Mouse (Mus musculus) heart, embryonic 11.5 days (tissue): ENCODE measurements around the gene Hnrnpl. TPM values are rescaled to one million over a fixed set of nuclear protein-coding genes. Genes with fewer than 3 reads are reported as not detected.

Source experiments
- ATAC-seq: fragments of 200-750 bp; cut with Nextera tagmentation; replicated peaks from 2 replicates; pipeline ENCODE4 v1.8.0; 2017; ENCODE audit warnings: moderate library complexity; ENCODE audit not compliant: insufficient number of reproducible peaks, low FRiP score, low TSS enrichment
- H3K27ac ChIP-seq: fragments of 300-500 bp; sonication (generic); 2 replicates; pipeline ENCODE4 v1.5.1; 2014; ENCODE audit warnings: mild to moderate bottlenecking, low read depth, low read length
- H3K27me3 ChIP-seq: fragments of 300-500 bp; sonication (generic); 2 replicates; pipeline ENCODE4 v1.6.1; 2014; ENCODE audit warnings: mild to moderate bottlenecking, low read length, mixed read lengths; ENCODE audit not compliant: control insufficient read depth, insufficient read depth
- H3K36me3 ChIP-seq: fragments of 300-500 bp; sonication (generic); 2 replicates; pipeline ENCODE4 v1.6.1; 2014; ENCODE audit warnings: mild to moderate bottlenecking, low read length, moderate library complexity, mixed read lengths; ENCODE audit not compliant: control insufficient read depth, insufficient read depth
- H3K4me1 ChIP-seq: fragments of 300-500 bp; sonication (generic); 2 replicates; pipeline ENCODE4 v1.6.1; 2014; ENCODE audit warnings: low read length; ENCODE audit not compliant: control insufficient read depth, insufficient read depth
- H3K4me2 ChIP-seq: fragments of 300-500 bp; sonication (generic); 2 replicates; pipeline ENCODE4 v1.6.1; 2014; ENCODE audit warnings: mild to moderate bottlenecking, moderate library complexity
- H3K4me3 ChIP-seq: fragments of 300-500 bp; sonication (generic); 2 replicates; pipeline ENCODE4 v1.5.1; 2014; ENCODE audit warnings: low read depth, low read length
- H3K9ac ChIP-seq: fragments of 300-500 bp; sonication (generic); 2 replicates; pipeline ENCODE4 v1.6.1; 2014; ENCODE audit warnings: mild to moderate bottlenecking, low read depth, low read length, moderate library complexity
- H3K9me3 ChIP-seq: fragments of 300-500 bp; sonication (generic); replicated peaks from 2 replicates; pipeline ENCODE4 v1.6.1; 2016; ENCODE audit warnings: low read length; ENCODE audit not compliant: control insufficient read depth
- WGBS: fragments of 180-500 bp; shearing (Covaris S2); extraction: QIAGEN DNeasy Blood & Tissue Kit; methylation state at CpG from one replicate; pipeline ENCODE4 v1.1.7; 2014; ENCODE audit not compliant: insufficient replicate concordance; 5-methylcytosine and 5-hydroxymethylcytosine counted together
- polyA plus RNA-seq: library from polyadenylated mRNA; unstranded; fragments of >200 nt; fragmentation: Nextera tagmentation; extraction: Ambion mirVana; gene quantifications from 2 replicates; pipeline ENCODE4 v1.2.1, GENCODE M21; 2014

Hnrnpl gene
- polyA plus RNA-seq, 1 experiment from 2014 or later = 210 TPM

GRCm38 (mm10) chr7:28794496-28794895 is 13.8 kb upstream of the Hnrnpl start:
- Histone ChIP-seq H3K27me3 (no peaks in the 10 kb centered on the region), H3K9me3 (no peaks in the 10 kb centered on the region)
- WGBS = 73% methylated on average over 3 of the region's 3 CpGs

GRCm38 (mm10) chr7:28795832-28796231 is 12.5 kb upstream of the Hnrnpl start:
- H3K36me3 ChIP-seq = no peaks in the 10 kb centered on the region
- H3K4me2 ChIP-seq = peak overlapping the region; percentile 64
- no peak overlapping the region; the same call in 1 of the 2 replicates for H3K4me3 ChIP-seq
- H3K9me3 ChIP-seq = no peaks in the 10 kb centered on the region
- no peaks in the 10 kb centered on the region for H3K27me3 ChIP-seq
- 63% methylated on average over 15 of the region's 15 CpGs for WGBS
- H3K4me1 ChIP-seq = peaks cover 7% of the 10 kb centered on the region; the same call in 1 of the 2 replicates
- ATAC-seq = no peak
- H3K27ac ChIP-seq = no peak overlapping the region
- peak overlapping the region; percentile 71; the same call in 1 of the 2 replicates for H3K9ac ChIP-seq

More at GRCm38 (mm10) chr7:28794496-28794895, 13.8 kb upstream of the Hnrnpl start:
- H3K27ac ChIP-seq = no peak overlapping the region
- no peaks in the 10 kb centered on the region for H3K36me3 ChIP-seq
- no peak overlapping the region for H3K4me3 ChIP-seq
- H3K4me1 ChIP-seq = peaks cover 7% of the 10 kb centered on the region; the same call in 1 of the 2 replicates
- no peak overlapping the region for H3K4me2 ChIP-seq
- no peak for ATAC-seq
- no peak overlapping the region for H3K9ac ChIP-seq

GRCm38 (mm10) chr7:28796562-28796975 is 11.8 kb upstream of the Hnrnpl start:
- ATAC-seq = peak; percentile 63
- Histone ChIP-seq H3K4me3 (peak overlapping the region; percentile 28), H3K27me3 (no peaks in the 10 kb centered on the region), H3K9ac (peak overlapping the region; percentile 71; the same call in 1 of the 2 replicates), H3K4me1 (peaks cover 7% of the 10 kb centered on the region; the same call in 1 of the 2 replicates), H3K4me2 (peak overlapping the region; percentile 64), H3K9me3 (no peaks in the 10 kb centered on the region), H3K27ac (peak overlapping the region; percentile 59; the same call in 1 of the 2 replicates), H3K36me3 (no peaks in the 10 kb centered on the region)
- whole genome bisulfite sequencing = 15% methylated on average over 32 of the region's 32 CpGs

- Histone ChIP-seq H3K27ac (no peak overlapping the region), H3K4me2 (no peak overlapping the region), H3K4me3 (no peak overlapping the region), H3K9me3 (no peaks in the 10 kb centered on the region), H3K27me3 (no peaks in the 10 kb centered on the region), H3K4me1 (peaks cover 29% of the 10 kb centered on the region), H3K36me3 (no peaks in the 10 kb centered on the region), H3K9ac (no peak overlapping the region)
- 86% methylated on average over 9 of the region's 9 CpGs for WGBS
- no peak for ATAC-seq
These were observed 8.3 kb upstream of the Hnrnpl start for GRCm38 (mm10) chr7:28799994-28800393.

GRCm38 (mm10) chr7:28801451-28801850 is 6.9 kb upstream of the Hnrnpl start:
- H3K9ac ChIP-seq = no peak overlapping the region
- no peak overlapping the region for H3K4me2 ChIP-seq
- H3K9me3 ChIP-seq = no peaks in the 10 kb centered on the region
- peaks cover 29% of the 10 kb centered on the region for H3K4me1 ChIP-seq
- H3K36me3 ChIP-seq = no peaks in the 10 kb centered on the region
- ATAC-seq = no peak
- H3K27me3 ChIP-seq = no peaks in the 10 kb centered on the region
- 69% methylated on average over 3 of the region's 3 CpGs for WGBS
- no peak overlapping the region for H3K4me3 ChIP-seq
- H3K27ac ChIP-seq = no peak overlapping the region

- Histone ChIP-seq H3K4me2 (peak overlapping the region; percentile 44), H3K36me3 (no peaks in the 10 kb centered on the region), H3K4me1 (peaks cover 23% of the 10 kb centered on the region), H3K27ac (peak overlapping the region; percentile 91), H3K9ac (peak overlapping the region; percentile 53), H3K9me3 (no peaks in the 10 kb centered on the region), H3K27me3 (no peaks in the 10 kb centered on the region), H3K4me3 (0 out of 2 replicates have a peak overlapping the region, but pooled peaks have one; percentile 6)
- WGBS = 35% methylated on average over 10 of the region's 10 CpGs
- ATAC-seq = no peak
These were observed 6.3 kb upstream of the Hnrnpl start for GRCm38 (mm10) chr7:28801901-28802670.

GRCm38 (mm10) chr7:28802846-28803588 is 5.3 kb upstream of the Hnrnpl start:
- WGBS = 9% methylated on average over 10 of the region's 10 CpGs
- Histone ChIP-seq H3K36me3 (no peaks in the 10 kb centered on the region), H3K9ac (peak overlapping the region; percentile 54; the same call in 1 of the 2 replicates), H3K9me3 (no peaks in the 10 kb centered on the region), H3K27ac (peak overlapping the region; percentile 91), H3K4me2 (peak overlapping the region; percentile 44), H3K27me3 (no peaks in the 10 kb centered on the region), H3K4me3 (0 out of 2 replicates have a peak overlapping the region, but pooled peaks have one; percentile 6), H3K4me1 (peaks cover 28% of the 10 kb centered on the region)
- peak; percentile 56; the same call in 1 of the 2 replicates for ATAC-seq

GRCm38 (mm10) chr7:28803756-28804155 is 4.6 kb upstream of the Hnrnpl start:
- 51% methylated on average over 4 of the region's 4 CpGs for WGBS
- Histone ChIP-seq H3K9me3 (no peaks in the 10 kb centered on the region), H3K9ac (0 out of 2 replicates have a peak overlapping the region, but pooled peaks have one; percentile 54), H3K27ac (peak overlapping the region; percentile 91), H3K4me2 (no peak overlapping the region), H3K4me1 (peaks cover 32% of the 10 kb centered on the region), H3K36me3 (no peaks in the 10 kb centered on the region), H3K4me3 (no peak overlapping the region), H3K27me3 (no peaks in the 10 kb centered on the region)
- ATAC-seq = no peak
